Mouse (Mus musculus) retina, postnatal 1 day (tissue): ENCODE results near the gene Csad.
A peak's percentile ranks its signal among the peaks of the same experiment; 100 is the strongest.

Experiments
- DNase-seq: peaks from one replicate; pipeline ENCODE4 v3.0.0-alpha.2; 2012

Gene Csad

DNA sequence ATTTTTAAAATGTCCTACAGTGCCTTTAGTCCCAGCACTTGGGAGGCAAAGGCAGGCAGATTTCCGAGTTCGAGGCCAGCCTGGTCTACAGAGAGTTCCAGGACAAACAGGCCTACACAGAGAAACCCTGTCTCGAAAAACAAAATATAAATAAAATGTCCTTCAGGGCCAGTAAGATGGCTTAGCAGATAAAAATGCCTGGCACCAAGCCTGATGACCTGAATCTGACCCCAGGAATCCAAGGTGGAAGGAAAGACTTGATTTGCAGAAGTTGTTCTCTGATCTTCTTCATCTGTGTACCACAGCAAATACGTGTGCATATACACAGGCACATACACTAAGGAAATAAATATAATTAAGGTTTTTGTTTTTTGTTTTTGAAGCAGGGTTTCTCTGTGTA is 9.2 kb downstream of the Csad start:
- DNase-seq = no peak

DNA sequence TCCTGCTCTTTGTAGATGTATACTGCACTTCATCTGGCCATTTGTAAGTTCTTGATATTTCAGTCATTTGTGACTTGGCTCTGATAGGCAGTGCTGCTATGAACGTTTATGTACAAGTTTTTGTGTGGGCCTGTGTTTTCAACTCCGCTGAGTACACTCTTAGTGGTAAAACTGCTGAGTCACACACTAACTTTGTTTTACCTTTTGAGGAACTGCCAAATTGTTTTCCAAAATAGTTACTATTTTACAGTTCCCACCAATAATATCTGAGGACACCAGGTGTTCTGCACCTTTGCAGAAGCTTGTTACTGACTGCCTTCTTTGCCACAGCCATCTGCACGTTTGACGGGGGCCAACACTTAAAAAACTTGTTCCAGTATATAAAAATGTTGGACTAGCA is 10.1 kb downstream of the Csad start:
- DNase-seq = no peak

DNA sequence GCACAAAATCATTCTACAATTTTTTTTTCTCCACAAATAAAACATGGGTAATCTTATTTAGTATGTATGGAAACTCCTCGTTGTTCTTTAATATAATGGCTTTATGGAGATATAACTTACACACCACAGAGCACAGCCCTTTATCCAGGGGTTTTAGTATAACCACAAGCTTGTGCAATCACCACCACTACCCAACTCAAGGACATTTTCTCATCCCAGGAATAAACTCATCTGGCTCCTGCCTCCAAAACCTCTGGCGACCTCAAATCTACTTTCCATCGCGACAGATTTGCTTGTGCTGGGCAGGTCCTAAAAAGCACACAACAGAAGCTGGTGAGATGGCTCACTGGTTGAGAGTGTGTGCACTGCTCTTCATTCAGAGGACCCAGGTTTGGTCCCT is 10.9 kb downstream of the Csad start:
- DNase-seq = no peak

DNA sequence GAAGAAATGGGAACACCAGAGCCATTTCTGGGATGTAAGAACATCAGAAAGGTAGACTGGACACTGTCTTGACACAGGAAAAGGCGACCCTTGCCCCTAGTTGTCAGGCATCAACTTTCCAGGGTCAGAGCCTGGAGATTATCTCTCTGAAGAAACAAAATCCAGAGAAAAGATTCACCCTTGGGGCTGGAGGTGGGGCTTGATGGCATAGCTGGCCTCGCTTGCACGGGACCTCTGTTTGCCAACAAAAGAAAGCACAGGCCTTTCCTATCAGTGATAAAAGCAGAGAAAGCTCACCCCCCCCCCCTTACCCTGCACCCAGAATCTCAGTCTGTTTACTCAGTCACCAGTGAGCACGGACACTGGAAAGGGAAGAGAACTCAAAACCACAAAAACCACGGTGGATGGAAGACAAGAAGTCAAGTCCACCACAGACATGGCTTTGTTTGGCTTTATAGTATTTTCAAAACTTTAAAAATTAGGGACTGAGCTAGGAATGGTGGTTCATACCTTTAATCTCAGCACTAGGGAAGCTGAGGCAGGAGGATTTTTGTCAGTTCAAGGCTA is 11.6 kb downstream of the Csad start:
- DNase-seq = no peak

DNA sequence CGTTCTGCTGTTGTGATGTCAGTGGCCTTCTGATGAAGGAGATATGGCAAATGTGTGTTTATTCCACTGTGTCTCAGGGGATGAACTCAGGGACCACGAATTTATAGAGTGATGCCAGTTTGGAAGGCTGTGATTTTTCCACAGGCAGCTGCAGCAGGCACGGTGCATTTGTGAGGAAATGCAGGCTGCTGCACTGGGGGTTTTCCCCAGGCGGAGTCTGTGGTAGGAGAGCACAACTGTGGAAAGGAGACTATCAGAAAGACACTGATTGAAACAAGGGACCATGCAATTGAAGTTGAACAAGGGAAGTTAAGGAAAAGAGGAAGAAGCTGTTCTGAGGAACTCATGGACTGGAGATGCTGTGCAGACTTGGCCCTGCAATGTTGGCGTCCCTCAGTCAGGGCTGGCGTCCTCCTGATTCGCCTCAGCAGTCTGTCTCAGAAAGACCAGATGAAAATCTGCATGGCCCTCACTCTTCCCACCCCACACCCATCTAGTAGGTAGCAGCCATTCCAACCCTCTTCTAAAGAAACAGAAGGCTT is 12.2 kb downstream of the Csad start:
- DNase-seq = no peak

DNA sequence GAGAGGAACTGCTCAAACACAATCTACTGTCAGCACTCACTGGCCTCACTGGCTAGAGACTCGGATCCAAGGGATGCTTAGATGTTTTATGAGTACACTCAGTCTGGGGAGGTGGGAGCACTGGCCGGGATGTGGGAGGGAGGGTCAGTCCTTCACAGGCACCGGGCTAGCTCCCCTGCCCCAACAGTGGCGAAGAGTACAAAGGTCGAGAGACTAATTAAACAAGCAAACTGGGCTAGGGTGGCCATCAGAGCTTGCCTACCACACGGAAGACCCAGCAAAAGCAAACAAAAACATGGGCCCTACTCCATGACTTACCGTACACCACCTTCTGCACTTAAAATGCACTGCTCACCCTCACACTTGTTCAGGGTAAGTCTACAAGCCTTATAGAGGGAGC is 12.8 kb downstream of the Csad start:
- DNase-seq = no peak

DNA sequence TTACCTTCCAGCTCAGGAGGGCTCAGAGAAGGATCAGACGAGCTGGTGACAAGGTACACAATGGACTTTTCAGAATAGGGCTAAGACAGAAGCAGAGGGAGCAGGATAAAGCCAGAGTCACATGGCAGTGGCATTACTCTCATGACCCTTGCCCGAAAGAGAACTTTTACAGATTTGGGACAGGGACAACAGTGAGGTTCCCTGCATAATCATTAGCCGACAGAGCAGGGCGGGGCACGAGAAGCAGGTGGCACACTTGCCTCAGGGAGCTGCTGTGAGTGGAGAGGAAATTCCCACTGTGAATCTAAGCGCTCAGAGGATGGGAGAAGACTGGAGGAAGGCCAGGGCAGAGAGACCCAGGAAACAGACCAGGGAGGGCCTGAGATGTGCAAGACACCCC is 15.6 kb downstream of the Csad start:
- DNase-seq = no peak

DNA sequence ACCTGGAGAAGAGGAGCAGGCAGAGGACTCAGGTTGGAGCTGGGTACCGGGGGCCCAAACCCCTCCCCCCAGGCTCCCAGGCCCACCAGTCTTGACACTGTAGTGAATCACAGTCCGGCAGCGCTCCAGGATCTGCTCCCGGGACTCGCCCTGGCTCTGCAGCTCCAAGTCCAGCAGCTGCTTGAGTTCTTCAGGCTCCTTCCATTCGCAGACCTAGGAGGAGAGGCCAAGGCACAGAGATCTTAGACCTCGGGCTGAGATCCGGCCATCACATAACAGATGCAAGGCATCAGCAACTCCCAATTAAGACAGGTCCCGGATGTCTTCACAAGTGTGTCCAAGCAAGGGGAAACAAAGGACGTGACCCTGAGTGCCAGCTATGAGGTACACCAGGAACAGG is 16.4 kb downstream of the Csad start:
- no peak for DNase-seq

DNA sequence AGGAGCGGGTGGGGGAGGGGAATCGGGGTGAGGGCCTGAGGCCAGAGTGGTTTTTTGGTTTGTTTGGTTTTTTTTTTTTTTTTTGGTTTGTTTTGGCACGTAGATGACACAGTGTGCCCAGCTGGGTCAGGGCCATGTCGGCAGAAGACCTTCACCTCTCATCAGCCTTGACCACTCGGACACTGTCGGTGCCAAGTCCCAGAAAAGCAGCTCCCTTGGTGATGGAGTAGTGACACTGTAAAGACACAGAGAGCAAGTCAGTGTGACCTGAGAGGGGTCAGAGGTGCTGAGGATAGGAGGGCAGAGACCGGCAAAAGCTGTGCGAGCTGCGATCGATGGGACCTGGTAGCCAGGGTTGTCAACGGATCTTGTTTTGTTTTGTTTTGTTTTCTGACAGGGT is 18.3 kb downstream of the Csad start:
- no peak for DNase-seq

DNA sequence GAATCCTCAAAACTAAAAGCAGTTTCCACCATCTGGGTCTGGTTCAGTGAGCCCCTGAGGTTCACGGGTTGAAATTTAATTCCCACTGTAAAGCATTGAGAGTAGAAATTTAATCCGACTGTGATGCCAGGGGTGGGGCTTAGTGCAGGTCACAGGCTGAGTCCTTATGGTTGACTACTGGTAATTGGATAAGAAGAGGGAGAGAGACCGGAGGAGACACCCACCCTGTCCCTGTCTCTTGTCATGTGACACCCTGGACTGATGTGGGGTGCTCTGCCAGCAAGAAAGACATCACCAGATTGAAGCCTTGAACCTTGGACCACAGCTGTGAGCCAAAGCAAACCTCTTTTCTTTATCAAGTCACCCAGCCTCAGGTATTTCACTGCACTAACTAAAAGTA is 21.4 kb downstream of the Csad start:
- DNase-seq = peak; percentile 28

DNA sequence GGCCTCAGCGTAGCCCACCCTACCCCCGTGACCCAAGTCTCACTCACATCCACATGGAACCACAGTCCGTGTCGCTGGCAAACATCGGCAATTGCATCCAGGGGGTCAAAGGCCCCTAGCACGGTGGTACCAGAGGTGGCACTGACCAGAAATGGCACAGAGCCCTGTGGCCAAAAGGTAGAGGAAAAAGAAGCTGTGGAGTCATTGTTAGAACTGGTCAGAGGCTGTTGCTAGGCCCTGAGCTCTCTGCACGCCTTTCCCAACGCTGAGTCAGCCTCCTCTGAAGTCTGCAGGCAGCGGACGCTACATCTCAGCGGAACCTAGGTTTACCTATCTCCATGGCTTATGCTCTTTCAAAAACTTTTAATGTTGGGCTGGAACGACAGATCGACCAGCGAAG is 24.6 kb downstream of the Csad start:
- DNase-seq = no peak

DNA sequence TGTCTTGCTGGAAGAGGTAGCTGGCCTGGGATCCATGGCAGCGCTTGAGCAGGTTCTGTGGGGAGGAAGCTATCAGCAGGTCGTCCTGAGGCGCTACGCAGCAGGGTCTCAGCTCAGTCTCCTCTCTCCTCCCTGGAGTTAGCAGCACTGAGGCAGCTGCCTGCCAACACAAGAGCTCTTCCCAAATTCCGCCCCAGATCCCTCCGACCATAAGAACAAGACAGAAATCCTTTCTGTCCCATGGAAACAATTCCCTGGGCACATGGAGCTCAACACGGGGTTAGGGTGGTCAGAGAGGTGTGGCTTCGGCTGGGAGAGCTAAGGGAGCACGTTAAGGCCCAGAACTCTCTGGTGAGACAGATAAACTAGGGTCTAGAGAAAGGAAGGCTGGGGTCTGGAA is 25.4 kb downstream of the Csad start:
- no peak for DNase-seq

DNA sequence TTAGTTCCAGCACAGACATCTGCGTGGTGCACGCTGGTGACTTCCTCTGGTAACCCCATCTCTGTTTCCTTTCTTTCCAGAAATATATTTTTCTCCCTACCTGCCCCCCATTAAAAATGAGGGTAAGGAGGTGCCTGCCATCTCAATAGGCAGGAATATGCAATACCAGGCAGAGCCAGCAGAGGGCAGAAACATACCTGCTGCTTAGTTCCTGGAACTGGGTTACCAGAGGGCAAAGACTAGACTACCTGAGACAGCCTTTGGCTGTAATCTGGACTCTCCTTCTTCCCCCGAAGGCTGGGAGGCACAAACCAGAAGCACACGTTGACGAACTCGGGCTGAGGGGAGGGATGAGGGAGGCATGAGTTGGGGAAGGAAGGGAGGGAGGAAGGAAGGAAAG is 26.2 kb downstream of the Csad start:
- DNase-seq = peak; percentile 77

DNA sequence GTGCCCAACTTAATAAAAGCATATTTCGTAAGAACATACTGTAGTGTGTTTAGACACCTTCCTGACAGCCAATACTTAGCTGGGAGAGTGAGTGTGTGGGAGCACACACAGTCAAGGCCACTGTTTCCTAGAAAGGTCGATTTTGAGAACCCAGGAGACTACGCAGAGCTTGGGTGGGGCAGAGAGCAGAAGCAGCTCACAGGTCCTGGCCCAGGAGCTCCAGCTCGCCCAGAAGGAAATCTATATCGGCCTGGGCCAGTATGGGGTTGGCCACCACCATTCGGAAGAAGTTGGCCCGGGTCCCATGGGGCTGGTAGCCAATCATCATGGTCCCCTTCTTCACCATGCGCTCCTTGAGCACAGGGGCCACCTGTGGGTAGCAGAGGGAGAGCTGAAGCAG is 27.1 kb downstream of the Csad start:
- no peak for DNase-seq

DNA sequence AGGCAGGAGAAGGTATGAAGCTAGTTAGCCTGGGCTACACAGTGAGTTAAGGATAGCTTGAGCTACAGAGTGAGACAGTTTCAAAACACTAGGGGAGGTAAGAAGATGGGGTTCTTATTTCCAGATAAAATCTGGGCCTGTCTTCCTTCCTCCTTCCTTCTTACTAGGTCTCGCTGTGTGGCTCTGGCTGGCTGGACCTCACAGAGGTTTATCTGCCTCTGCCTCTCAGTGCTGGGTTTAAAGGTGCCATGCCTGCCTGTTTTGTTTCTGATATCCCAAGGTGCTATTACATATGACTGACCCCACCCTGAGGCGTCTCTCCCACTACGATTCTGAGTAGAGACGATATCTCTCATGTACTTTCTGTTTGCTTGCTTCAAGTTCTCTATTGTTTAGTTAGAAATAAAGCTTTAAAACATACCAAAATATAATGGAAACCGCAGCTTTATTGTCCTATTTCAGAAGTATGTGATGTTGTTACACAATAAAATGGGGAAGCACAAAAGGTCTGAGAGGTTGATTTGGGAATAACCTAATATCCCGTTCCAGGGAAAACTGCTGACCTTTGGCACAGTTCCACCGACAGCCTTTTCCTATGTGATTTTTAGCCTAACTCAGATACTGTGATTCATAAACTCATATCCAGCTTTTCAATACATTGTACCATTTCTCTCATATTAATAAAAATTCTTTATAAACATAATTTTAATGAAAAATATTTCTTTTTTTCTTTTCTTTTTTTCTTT is 27.8 kb downstream of the Csad start:
- DNase-seq = no peak

DNA sequence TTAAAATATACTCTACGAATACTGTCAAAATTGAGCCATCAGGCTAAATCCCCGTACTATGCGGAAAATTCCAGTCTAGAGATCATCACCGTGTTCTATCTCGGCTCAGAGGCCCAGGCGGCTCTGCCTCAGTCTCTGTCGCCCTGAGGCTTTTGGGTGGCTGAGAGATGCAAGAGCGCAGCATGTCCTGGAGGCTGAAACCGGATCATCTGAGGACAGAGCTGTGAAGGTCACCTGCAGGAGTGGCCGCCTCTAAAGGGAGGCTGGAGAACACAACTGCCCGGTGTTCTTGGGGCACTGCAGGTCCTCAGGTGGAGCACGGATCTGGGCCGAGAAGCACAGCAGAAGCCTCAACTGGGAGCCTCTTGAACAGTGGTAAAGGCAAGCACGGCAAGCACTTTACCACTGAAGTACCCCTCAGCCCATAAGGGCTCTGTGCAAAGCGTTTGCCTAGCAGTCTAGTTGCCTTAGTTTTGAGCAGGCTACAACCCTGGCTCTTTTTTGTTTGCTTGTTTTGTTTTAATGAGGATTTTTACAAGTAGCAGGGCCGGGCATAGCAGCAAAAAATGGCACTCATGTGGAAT is 28.7 kb downstream of the Csad start:
- DNase-seq = no peak

DNA sequence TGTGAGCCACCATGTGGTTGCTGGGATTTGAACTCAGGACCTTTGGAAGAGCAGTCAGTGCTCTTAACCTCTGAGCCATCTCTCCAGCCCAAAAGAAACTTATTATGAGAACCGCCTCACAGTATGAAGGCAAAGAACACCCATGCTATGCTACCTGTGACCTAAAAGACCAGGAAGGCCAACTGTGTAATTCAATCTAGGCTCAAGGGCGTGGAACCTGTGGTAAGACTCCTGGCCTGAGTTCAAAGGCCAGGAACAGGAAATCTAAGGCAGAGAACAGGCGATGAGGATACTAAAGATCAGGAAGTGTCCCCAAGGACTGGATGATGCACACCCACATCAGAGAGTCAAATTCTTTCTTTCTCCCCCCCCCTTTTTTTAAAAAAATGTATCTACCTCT is 30.9 kb downstream of the Csad start:
- no peak for DNase-seq

DNA sequence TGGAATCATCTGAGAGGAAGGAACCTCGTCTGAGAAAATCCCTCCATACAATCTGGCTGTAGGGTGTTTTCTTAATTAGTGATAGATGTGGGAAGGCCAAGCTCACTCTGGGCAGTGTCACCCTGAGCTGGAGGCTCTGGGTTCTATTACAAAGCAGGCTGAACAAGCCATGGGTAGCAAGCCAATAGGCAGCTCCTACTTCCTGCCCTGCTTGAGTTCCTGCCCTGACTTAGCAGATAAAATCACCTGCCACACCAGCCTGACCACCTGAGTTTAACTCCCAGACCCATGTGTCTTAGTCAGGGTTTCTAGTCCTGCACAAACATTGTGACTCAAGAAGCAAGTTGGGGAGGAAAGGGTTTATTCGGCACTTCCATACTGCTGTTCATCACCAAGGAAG is 35.5 kb downstream of the Csad start:
- no peak for DNase-seq

DNA sequence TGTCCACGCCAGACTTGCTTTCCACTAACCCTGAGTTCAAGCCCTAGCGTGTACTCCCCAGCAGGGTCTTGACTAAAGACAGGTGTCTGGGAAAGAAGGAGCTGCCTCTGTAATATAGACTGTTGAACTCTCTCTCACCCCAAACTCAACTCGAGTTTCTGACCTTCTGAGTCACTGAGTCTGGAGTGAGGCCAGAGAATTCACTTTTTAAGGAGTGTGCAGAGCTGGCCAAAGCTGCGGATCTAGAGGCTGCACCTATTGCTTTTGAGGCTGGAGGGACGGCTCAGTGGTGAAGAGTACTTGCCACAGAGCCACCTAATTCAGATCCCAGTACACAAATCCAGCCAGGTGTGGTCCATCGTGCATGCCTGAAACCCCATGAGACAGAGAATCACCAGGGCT is 36.9 kb downstream of the Csad start:
- no peak for DNase-seq

DNA sequence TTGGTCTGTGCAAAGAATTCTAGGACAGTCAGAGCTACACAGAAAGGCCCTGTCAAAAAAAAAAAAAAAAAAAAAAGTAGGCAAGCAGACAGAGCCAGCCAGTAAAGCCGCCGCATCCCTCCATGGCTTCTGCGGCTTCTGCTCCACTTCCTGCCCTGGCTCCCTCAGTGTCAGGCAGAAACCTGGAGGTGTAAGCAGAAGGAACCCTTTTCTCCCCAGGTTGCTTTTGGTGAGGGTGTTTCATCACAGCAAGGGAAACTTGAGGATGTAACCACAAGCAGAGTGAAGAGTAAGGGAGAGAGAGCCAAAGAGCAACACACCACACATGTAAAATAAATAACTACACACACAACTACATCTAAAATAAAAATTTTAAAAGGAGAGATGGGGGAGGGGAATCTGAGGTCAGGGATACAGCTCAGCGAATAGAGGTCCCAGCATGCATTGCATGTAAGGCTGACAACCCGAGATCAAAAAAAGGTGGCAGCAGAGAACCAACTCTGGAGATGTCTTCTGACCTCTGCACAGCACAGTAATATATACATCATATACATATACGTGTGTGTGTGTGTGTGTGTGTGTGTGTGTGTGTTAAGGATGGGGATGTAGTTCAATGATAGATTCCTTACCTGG is 38.9 kb downstream of the Csad start:
- no peak for DNase-seq

DNA sequence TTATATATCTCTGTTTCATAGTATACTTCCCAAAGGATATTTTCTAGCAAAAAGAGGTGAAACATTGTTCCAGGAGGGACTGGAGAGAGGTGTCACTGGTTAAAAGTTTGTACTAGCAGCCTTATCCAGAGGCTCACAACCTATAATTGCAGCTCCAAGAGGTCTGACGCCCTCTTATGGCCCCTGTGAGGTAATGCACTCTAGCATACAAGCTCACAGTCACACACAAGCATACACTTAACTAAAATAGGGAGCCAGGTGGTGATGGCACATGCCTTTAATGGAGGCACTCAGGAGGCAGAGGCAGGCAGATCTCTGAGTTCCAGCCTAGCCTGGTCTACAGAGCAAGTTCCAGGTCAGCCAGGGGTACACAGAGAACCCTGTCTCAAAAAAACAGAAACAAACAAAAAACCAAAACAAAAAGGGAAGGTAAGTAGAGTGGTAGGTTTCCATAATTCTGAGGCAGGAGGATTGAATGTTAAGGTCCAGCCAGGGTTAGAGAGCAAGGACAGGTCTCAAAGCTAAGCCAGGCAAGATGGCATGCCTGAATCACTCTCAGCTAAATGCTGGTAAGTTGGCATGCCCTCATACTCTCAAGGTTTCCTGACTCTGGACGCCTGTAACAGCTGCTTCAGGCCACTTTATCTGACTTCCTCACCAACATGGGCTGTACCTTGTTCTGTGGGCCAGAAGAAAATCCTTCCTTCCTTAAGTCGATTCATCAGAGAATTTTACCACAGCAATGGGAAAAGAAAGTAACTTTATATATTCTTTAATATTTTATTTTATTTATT is 40.4 kb downstream of the Csad start:
- no peak for DNase-seq

DNA sequence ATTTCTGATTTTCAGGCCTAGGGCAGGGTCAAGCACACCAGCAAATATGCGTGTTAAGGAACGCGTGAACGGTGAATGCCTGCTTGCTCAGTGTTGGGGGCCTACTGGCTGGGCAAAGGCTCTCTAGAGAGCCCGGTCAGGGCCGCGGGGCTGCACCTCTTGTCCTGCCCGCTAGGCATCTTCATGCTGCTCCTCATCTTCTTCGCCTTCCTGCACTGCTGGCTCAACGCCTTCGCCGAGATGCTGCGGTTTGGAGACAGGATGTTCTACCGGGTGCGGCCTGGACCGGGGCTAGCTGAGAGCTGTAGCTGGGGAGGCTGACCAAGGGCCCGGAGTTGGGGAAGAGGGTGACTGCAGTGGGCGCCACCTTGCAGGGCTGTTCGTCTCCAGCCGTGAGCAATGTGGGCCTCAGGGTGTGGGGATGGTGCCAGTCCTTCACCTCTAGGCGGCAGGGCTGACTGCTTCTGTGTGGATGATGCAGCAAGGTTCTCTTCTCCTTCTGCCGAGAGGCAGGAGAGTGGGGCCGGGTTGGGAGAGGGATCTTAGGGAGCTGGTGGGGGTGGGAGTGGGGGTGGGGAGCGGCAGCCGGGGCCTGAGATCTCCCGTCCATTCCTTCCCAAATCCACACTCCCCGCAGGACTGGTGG is 44.0 kb downstream of the Csad start:
- DNase-seq = no peak

DNA sequence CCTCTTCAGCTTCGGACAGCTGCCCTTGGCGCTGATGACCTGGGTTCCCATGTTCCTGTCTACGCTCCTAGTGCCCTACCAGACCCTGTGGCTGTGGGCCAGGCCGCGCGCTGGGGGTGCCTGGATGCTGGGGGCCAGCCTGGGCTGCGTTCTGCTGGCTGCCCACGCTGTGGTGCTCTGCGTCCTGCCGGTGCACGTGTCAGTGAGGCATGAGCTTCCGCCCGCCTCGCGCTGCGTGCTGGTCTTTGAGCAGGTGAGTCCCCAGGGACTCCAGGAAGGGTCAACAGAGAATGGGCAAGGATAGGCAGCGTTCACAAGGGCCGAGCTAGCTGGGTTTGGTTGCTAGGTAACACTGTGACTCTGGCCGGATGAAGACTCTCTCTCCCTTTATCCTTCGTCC is 47.7 kb downstream of the Csad start:
- peak; percentile 49 for DNase-seq
